Mouse (Mus musculus) kidney, postnatal 10 days (tissue): ENCODE results near the gene Btg4.
"Not testable (repeated sequence)": the region's sequence is repeated elsewhere in the genome, so short reads cannot be mapped to it uniquely, and the experiment has no call there.

Experiments used
- DNase-seq: peaks from one replicate; pipeline ENCODE4 v3.0.0; 2021; ENCODE audit warnings: mixed read lengths

The Btg4 gene

DNA sequence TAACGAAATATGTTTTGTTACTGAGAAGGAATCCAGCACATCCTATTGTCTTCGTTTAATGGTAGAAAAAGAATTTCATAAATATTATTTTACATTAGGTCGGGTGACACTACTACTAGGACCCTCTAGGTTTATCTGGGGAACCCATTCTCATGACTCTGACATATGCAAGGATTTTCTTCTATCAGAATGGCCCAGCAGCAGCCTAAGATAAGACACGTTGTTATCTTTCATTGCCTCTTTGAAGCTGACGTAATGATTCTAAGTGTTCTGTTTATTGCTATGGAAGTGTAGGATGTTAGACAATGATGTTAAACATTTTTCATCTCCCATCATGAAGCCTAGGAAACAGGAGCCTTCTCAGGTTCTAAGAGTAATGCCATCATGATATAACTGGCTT lies 33.0 kb downstream of the Btg4 start:
- no peak for DNase-seq

DNA sequence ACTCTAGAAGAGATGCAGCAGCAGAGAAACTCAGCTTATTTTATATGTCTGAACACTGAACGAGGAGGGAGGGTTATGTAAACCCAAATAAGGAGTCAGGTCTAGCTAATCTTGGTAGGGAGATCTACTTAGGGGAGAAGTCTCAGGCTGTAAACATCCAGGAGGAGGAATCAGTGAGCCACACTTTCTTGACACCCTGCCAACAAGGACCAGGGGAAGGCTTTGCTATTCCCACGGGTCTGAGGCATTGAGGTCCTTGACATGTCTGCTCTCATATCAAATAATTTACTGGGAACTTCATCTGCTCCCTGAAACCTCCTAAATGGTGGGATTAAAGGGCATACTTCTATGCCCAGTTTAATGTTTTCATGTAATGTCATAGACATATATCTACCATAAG lies 35.6 kb downstream of the Btg4 start:
- no peak for DNase-seq

DNA sequence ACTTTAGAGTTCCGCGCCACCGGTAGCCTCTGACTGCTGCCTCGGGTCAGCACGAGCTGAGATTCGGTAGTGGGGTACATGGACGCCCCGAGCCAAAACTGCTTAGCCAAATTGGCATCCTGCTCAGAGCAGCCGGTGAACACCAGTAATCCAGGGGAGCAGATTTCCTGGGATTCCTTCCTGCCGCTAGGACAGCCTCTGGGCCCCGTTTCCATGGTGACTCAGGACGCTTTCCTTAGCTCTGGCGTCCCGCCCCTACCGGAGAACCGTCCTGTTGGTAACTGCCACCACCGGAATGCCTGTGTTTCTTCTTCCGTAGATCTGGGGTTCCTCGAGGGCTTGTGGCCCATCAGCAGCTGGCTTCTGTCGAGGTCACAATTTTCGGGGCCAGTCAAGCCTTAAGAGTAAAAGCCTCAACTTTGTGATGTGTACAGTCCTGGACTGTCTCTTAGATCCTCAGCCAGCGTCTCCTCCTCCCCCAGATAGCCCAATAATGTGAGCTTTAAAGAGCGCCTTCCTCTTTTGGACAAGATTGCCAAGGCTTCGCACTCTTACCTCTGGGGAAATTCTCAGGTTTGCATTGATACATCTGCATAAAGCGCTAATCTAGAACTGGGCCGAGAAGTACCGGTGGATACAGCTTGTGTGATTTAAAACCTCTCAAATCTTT lies 41.2 kb downstream of the Btg4 start, which contains the start of gene 4833427G06Rik:
Gene 4833427G06Rik, minus strand, starts transcription at position 323 of the 670 bp plus-strand sequence.
- DNase-seq = peak; percentile 73

DNA sequence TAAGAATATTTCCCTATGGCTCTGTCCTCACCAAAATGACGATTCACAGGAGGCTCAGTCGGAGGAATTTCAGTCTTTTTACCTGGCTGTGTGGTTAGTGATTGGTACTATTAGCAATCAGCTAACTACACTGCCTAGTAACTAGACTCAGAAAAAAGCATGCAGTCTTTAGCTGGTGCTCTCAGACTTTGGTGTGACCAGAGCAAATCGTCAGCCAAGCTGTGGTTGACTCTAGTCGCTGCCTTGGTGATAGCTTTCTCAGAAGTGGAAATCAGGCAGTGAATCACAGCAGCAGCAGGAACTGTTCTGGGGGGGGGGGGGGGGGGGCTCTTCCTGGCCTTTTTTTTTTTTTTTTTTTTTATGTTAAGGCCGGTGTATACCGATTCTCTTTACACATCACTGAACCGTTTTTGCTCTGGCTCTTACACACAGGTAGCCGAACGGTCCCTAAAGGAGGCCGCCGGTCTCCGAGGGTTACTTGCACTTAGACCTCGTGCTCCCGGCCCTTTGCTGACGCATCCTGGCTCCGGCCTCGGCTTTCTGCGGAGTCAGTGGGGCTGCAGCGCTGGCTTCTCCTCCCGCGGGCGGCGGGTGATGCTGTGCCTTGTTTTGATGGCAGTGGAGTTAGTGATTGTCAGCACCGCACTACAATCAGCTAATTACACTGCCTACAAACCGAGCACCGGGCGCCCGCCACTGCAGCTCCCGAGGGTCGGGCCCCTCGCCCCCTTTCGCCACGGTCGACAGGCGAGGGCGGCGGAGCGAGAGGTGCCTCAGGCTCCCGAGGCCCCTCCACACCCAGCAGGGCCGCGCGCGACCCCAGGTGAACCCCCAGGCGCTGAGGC lies 42.5 kb downstream of the Btg4 start:
- peak; percentile 71 for DNase-seq

DNA sequence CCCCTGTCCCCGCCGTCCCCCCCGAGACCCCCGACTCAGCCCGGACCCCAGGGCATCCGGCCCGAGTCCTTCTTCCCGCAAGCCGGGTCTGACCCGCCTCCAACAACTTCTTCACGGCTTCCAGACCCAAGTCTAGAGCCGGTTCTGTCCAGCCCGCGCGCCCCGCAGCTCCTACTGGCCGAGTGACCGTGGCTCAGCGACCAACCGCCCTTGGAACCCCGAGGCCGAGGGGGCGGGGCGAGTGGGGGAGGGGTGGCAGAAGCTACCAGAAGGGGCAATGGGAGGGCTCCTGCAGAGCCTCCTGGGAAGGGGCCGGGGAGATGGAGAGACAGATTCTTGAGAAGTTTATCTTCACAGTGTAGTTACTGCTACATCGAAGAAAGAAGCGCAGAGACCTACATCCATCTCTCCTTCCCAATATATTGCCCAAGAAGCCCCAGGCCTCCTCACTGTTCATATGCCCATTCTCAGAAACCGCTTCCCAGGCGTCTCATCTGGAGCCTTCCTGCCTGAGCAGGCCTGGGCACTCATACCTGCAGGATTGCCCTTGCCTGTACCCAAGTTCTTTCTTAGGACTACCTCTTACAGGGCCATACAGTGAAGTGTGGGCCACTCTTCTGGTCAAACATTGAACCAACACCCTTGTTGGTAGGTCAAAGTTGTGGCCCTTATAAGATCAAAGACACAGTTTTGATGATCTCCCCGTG lies 43.3 kb downstream of the Btg4 start:
- peak; percentile 80 for DNase-seq

DNA sequence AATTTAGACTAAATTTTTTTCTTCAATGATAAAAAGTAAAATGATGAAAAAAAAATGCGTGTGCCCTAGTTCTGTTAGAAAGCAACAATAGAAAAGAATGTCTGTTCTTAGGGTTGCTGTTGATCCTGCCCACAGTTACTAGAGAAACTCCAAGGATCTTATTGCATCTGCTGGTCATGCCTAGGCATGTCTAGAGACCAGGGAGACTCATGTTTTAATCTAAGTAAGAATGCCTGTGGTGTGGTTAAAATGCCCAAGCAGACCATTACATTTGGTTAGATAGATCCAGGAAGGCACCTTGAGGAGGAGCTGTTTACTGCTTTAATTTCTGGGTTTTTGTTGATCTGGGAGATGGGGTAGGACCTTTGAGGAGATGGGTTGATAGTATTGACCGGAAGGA lies 45.0 kb downstream of the Btg4 start:
- DNase-seq = no peak

DNA sequence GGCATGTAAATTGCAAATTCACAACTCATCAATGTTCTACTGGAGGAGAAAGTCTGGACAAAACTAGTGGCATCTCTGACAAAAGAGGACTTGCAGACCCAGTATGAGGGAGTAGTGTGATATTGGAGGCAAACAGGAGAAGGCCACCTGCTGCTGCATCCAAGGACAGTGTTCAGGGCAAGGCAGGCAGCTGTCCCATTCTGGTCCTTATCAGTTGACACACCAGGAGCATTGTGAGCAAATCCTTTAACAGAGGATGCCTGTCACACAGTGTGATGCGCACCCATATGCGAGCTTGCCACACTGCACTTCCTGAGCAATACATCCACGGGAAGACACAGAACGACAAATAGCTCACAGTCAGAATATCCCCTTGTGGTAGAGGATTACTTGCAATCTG lies 54.1 kb downstream of the Btg4 start:
- DNase-seq = no peak

DNA sequence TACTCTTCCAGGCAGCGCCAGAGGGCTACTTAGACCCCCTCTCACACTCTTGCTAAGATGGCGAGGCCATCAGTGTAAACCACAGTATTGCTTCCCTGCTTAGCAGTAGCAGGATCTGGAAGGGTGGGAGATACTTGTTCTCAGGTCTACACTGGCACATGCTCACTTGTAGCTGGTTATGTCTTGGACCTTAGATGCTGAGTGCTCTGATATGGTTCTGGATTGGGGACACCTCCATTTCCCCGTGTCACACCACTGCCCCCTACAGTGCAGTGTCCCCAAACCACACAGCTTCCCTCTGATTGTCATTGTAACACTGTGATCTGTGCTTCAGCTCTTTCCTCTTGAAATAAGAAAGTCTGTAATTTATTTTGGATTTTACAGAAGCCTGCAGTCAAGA lies 76.3 kb downstream of the Btg4 start:
- DNase-seq = peak; percentile 62

DNA sequence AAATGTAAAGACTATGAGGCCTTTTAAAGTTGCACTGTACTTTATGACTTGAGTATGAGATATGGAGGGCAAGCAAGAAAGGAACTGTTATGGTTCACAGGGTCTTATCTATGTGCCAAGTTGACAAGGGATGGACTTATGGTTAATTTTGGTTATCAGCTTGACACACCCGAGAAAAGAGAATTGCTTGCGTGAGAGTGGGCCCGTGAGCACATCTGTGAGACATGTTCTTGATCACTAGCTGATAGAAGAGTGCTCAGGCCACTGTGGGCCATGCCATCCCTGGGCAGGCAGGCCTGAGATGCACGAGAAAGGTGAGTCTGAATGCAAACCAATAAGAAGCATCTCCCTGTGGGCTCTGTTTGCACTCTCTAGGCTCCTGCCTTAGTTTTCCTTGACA lies 76.7 kb downstream of the Btg4 start:
- DNase-seq = no peak

DNA sequence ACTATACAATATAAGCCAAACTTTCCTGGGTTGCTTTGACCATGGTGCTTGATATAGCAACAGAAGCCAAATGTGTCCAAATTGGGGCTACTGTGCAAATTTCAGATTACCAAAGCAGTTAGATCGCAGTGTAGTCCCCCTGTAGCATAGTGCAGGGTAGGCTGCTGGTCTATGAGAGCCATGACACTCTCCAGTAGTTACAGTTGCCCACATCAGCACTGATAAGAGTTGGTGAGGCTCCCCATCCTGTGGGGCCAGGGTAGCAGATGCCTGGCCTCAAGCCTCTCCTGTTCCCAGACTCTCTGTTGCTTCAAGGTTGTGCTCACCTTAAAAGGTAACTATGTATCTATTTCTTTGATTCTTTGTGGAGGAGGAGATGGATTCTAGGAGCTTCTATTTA lies 77.1 kb downstream of the Btg4 start:
- no peak for DNase-seq

DNA sequence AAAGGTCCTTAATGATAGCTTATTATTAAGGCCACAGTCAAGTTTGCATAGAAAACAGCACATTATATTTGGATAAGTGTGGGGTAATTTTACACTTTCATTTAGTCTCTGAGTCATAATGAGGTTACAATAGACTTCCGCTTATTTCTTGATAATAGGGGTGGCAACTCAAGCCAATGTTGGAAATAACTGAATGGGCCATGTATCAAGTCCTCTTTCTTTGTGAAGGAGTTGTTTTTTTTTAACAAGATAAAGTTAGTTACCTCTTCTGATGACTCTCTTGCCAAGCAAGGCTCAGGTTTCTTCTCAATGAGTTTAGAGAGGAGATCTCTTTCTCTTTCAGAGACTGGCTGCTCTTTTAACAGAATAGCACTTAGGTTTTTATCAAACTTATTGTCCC lies 77.6 kb downstream of the Btg4 start:
- DNase-seq = no peak

DNA sequence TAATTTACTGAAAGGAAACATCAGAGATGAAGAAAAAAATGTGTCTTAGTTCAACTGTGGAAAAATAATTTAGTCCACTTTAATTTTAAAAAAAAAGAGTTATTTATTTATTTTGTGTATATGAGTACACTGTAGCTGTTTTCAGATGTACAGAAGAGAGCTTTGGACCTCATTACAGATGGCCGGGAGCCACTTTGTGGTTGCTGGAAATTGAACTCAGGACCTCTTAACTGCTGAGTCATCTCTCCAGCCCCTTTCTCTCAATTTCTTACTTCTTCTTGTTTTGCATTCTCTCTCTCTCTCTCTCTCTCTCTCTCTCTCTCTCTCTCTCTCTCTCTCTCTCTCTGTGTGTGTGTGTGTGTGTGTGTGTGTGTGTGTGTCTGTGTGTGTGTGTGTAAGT lies 78.7 kb downstream of the Btg4 start:
- DNase-seq = not testable (repeated sequence)

DNA sequence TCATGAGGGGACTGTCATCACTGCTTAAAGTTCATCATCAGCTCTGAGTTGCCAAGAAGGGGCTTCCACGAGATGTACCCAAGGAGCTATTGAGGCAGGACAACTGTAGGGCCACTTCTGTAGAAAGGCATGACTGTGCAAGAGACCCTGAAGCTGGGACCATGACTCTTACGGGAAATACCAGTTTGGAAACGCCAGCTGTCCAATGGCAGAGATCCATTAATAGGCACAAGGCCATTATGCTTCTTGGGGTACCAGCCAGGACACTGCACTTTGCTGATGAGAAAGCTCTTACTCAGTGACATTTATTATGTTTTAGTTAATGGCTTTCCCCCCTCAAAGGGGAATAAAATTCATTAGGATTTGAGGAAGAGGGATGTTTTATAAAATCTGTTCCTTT lies 80.0 kb downstream of the Btg4 start:
- DNase-seq = no peak

DNA sequence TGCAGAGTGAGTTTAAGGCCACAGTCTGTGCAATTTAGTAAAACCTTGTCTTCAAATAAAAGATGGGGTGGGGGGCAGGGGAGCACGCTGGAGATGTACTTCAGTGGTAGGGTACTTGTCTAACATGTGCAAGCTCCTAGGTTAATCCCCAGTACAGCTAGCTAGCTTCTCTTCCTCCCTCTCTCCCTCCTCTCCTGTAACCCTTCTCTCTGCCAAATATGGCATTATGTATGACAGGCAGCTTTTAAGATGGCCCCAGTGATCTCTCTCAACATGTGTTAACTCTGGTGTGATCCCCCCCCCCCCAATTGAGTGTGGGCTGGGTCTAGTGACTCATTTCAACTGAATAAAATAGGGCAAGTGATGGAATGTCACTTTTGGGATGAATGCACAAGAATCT lies 82.7 kb downstream of the Btg4 start:
- no peak for DNase-seq

DNA sequence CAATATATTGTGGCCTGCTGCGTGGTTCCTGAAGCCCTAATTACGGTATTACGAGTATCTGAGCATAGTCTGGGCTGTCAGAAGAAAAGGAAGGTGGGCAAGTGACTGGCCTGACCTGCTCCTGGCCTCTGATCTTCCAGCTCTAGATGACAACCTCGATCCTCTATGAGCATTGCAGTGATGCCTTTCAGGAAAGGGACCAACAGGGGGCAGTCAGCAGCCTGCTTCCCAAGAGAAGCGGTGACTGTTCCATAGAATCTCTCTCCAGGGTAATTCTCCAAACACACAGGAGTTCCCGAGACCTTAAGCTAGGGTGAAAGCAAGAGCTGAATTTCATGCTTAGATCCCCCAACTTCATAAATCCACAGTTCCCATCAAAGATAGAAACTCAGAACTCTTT lies 83.5 kb downstream of the Btg4 start:
- DNase-seq = no peak

DNA sequence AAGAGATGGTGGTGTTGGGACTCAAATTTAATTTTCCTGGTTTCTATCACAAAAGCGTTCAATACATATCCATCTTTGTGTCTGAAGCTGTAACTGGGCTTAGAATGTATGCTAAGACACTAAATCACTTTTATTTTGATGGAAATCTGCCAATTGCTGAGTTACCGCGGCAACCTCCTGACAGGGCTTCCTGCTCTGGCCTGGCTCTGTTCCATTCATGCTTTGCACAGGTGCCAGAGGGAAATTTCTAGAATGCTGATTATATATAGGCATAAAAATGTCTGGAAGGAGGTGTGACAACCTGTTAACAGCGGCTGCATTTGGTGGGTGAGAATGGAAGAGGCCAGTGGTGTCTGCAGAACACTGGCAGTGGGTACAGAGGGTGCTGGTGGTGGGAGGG lies 85.8 kb downstream of the Btg4 start:
- peak; percentile 37 for DNase-seq

DNA sequence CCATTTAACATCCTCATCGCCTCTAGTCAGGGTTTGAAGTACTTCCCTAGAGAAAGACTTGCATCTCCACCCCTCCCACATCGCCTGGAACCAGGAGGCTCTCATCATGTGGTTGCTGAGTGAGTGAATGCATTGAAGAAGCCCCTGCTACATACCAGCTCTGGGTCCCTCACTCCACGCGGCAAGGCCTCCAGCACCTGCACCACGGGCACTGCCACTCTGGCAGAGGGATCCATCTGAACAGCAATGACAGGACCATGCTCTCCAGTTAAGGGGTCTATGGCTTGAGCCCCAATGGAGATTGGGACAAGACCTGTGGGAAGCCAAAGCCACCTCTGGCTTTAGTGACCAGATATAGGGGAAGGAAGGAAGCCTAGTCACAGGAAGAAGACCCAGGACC lies 86.6 kb downstream of the Btg4 start:
- DNase-seq = no peak

DNA sequence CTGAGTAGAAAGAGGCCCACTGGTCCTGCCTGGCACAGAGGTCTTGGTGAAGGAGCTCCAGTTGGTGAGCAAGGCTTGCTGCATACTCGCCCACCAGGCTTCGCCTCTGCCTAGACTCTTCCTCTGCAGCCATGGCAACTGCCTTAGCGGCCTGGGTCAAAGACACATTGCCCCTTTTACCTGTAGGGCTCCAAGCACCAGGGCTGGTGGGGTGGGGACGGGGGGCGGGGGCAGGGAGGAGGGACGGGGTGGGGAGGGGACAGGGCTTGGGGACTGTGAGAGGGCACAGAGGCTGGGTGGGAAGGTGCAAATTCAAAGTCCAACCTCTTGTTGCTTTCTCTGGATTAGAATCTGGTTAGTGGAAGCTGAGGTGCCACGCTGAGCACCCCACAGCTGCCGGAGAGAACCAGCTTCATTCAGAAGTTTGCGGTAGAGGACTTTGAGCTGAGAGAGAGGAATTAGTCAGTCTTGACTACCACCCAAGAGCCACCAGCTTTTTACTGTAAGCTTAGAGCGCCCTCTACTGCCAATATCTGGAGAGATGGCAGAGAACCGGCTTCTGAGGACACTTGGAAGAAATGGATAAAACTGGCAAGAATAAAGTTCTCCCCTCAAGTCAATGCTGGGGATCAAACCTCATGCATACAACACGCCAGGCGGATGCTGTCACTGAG lies 91.5 kb downstream of the Btg4 start:
- peak; percentile 83 for DNase-seq

DNA sequence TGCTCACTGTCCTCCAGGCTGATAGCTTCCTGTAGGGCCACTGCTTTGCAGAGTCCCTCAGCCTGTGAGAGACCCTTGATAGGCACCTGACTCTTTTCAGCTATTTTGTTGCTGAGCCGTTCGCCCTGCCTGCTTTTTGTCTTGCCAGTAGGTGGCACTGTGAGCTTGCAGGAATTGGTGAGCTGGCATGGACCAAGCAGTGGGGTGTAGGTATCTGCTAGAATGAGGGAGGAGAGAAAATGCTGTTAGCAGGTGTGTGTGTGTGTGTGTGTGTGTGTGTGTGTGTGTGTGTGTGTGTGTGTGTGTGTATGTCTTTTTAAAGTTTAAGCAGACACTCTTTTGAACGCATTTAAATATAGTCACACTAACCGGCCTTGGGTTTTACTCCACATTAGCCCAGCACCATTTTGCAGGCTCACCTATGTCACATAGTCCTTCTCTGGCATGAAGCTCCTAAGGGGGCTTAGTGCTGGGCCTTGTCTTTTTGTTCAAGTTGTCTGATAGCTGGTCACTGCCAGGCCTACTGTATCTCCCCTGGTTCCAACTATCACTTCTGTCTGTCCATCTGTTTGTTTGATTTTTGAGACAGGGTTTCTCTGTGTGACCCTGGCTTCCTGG lies 101.2 kb downstream of the Btg4 start:
- peak; percentile 85 for DNase-seq

DNA sequence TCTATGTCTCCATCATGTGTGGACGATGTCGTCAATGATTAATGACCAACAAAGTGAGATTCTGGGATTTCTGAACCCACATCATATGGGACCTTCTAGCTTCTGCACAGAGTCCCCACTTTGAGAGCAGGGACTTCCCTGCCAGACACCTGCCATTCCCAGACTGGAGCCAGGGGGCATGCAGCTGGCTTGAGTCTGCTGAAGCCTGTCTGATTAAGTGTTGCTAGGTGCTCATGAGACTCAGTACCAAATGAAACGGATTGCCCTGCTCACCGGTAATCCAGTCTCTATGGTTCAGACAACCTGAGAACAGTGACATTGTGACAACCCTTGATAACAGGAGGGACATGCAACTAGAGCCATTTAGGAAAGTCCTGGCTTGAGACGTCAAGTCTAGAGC lies 103.3 kb downstream of the Btg4 start:
- DNase-seq = no peak

DNA sequence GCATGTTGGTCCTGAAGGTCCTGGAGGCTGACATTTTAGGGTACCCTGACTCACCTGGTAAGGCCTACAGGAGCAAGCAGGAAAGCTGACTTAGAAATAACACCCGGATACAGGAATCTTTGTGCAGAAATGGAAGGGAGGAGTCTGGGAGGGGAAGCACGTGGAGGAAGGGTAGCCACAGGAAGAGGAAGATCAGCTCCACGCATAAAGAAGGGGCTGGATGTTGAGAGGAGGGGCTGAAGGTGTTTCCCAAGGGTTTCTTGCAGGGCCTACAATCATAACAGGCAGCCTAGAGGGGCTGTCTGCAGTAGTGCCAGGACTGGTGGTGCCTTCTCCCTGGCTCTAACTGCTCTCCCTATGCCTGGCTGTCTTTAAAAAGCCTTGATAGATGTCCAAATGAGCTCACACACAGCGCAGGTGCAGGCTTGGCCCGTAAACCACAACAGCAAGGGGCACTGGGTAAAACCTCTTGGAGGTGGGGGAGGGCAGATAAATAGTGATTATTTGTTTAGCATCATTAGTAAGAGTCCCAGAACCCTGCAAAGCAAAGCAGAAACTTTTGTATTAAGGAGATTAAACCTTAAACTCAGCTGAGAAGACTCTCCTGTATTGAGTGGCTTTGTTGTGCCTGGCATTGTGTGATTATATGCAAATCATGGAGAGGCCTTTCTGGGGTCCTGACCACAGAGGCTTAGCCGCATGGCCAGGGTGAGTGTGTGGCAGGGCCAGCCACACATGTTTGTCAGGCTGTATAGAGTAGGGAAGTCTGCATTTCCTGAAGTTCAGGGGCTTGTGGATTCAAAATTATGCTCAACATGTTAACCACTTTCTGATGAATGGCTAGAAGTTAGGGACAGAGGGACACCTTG lies 104.8 kb downstream of the Btg4 start, which contains the start of gene Gm32742:
Gene Gm32742, minus strand, starts transcription at position 206 of the 869 bp plus-strand sequence.
- no peak for DNase-seq

DNA sequence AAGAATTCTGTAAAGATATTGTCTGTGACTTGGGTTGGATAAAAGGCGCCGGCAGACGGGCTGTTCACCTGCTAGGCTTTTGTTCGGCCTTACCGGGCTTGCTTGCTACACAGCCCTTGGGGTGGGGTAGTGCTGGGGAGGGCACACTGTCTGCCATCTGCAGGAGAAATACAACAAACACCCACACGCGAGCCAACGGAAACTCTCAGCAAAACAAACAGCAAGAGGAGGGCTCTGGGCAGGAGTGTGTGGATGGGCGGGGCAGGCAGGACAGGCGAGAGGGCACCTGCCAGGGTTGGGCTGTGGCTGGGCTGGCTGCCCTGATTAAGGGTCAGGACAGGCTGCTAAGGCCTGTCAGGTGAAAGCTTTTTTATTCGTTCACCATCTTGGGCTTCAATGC lies 107.3 kb downstream of the Btg4 start:
- DNase-seq = no peak
